Mouse (Mus musculus) cerebellum, adult 11 months (tissue): ENCODE data around the gene Mme.

Experiments
- DNase-seq: peaks from one replicate; pipeline ENCODE4 v3.0.0; 2022

Gene Mme

GRCm38 (mm10) chr3:63351680-63352260 lies 110.4 kb downstream of the Mme start:
- DNase-seq = no peak

- DNase-seq = no peak
These were observed 118.2 kb downstream of the Mme start for GRCm38 (mm10) chr3:63359512-63359911.

GRCm38 (mm10) chr3:63384989-63385388 lies 143.7 kb downstream of the Mme start:
- DNase-seq = no peak

- no peak for DNase-seq
These were observed 149.4 kb downstream of the Mme start for GRCm38 (mm10) chr3:63390774-63391173.

- DNase-seq = no peak
These were observed 150.0 kb downstream of the Mme start for GRCm38 (mm10) chr3:63391348-63391747.

- DNase-seq = no peak
These were observed 153.1 kb downstream of the Mme start for GRCm38 (mm10) chr3:63394424-63394941.

GRCm38 (mm10) chr3:63398171-63398570 lies 156.8 kb downstream of the Mme start:
- DNase-seq = no peak

- no peak for DNase-seq
These were observed 165.1 kb downstream of the Mme start for GRCm38 (mm10) chr3:63406438-63406837.

- no peak for DNase-seq
These were observed 169.7 kb downstream of the Mme start for GRCm38 (mm10) chr3:63411006-63411405.

- DNase-seq = no peak
These were observed 171.0 kb downstream of the Mme start for GRCm38 (mm10) chr3:63412220-63412937.

GRCm38 (mm10) chr3:63413046-63413911 lies 171.9 kb downstream of the Mme start:
- DNase-seq = no peak

- DNase-seq = no peak
These were observed 175.9 kb downstream of the Mme start for GRCm38 (mm10) chr3:63417284-63417683.

- DNase-seq = no peak
These were observed 176.4 kb downstream of the Mme start for GRCm38 (mm10) chr3:63417758-63418157.

- no peak for DNase-seq
These were observed 182.2 kb downstream of the Mme start for GRCm38 (mm10) chr3:63423552-63423951.
